Comparison of ENCODE assay signal across 12 mouse cellular contexts in genomic region chr1:192849616-192850015, GRCm38 (mm10). TPM values are rescaled to one million over a fixed set of nuclear protein-coding genes. Genes with fewer than 3 reads are reported as not detected.
"Had no signal": no experiment of that assay in that cellular context is flagged by ENCODE, and none has a peak within 500 bp of the region (broad histone marks: within the 10 kb centered on the region; RNA-seq: fewer than 3 reads in every experiment).

No protein-coding gene starts in this region.

- H3K9ac ChIP-seq: liver, embryonic 13.5 days; liver, postnatal 0 days; neural tube, embryonic 12.5 days had no signal

- H3K4me3 ChIP-seq: left cerebral cortex, adult 2 months; liver, embryonic 13.5 days; midbrain, embryonic 10.5 days; neural tube, embryonic 12.5 days had no signal

- DNase-seq: kidney, adult 8-10 months; kidney, postnatal 10 days; liver; liver, embryonic 13.5 days; liver, postnatal 0 days; midbrain, embryonic 14.5 days; thymus, postnatal 4 days had no signal

- ATAC-seq: inflammation-experienced regulatory T-cells, adult 6 months; liver, postnatal 0 days had no signal

- H3K9me3 ChIP-seq: liver, embryonic 13.5 days; neural tube, embryonic 12.5 days had no signal

- H3K27ac ChIP-seq: left cerebral cortex, adult 2 months; liver, embryonic 13.5 days; midbrain, embryonic 10.5 days; neural tube, embryonic 12.5 days; stomach, postnatal 0 days had no signal

- H3K36me3 ChIP-seq: liver, embryonic 13.5 days had no signal

- H3K4me1 ChIP-seq: liver, embryonic 13.5 days had no signal

- H3K4me2 ChIP-seq: liver, embryonic 13.5 days; neural tube, embryonic 12.5 days had no signal

RNA-seq across cellular contexts. Expression of gene Sertad4, which starts 5.9 kb away (rescaled TPM):
- polyA plus RNA-seq: inflammation-experienced regulatory T-cells, adult 6 months had no signal
